Mouse (Mus musculus): ENCODE measurements around the gene Myo10. TPM values are rescaled to one million over a fixed set of nuclear protein-coding genes. Genes with fewer than 3 reads are reported as not detected.

Gene Myo10
- total RNA-seq, 1 experiment from 2014 or later: 0.38 TPM

GRCm38 (mm10) chr15:25843086-25843991 lies 221.0 kb downstream of the Myo10 start, which contains the start of gene Retreg1:
Retreg1 (plus strand) TSS chr15:25843180.
- peak; percentile 90 for ATAC-seq (replicated peaks; ENCODE audit: insufficient number of reproducible peaks, low FRiP score, low TSS enrichment, poor library complexity, severe bottlenecking)

GRCm38 (mm10) chr15:25844013-25844570 lies 221.8 kb downstream of the Myo10 start:
- ATAC-seq (replicated peaks; ENCODE audit: insufficient number of reproducible peaks, low FRiP score, low TSS enrichment, poor library complexity, severe bottlenecking): no peak

- no peak for ATAC-seq (replicated peaks; ENCODE audit: insufficient number of reproducible peaks, low FRiP score, low TSS enrichment, poor library complexity, severe bottlenecking)
Observed at GRCm38 (mm10) chr15:25844771-25845170, 222.4 kb downstream of the Myo10 start.

GRCm38 (mm10) chr15:25847576-25848168 lies 225.3 kb downstream of the Myo10 start:
- no peak for ATAC-seq (replicated peaks; ENCODE audit: insufficient number of reproducible peaks, low FRiP score, low TSS enrichment, poor library complexity, severe bottlenecking)

GRCm38 (mm10) chr15:25850552-25850951 lies 228.2 kb downstream of the Myo10 start:
- no peak for ATAC-seq (replicated peaks; ENCODE audit: insufficient number of reproducible peaks, low FRiP score, low TSS enrichment, poor library complexity, severe bottlenecking)

- ATAC-seq (replicated peaks; ENCODE audit: insufficient number of reproducible peaks, low FRiP score, low TSS enrichment, poor library complexity, severe bottlenecking): no peak
Observed at GRCm38 (mm10) chr15:25854270-25854904, 232.1 kb downstream of the Myo10 start.

- ATAC-seq (replicated peaks; ENCODE audit: insufficient number of reproducible peaks, low FRiP score, low TSS enrichment, poor library complexity, severe bottlenecking): peak; percentile 68
Observed at GRCm38 (mm10) chr15:25858611-25859058, 236.3 kb downstream of the Myo10 start.

GRCm38 (mm10) chr15:25859469-25859868 lies 237.1 kb downstream of the Myo10 start:
- peak; percentile 64 for ATAC-seq (replicated peaks; ENCODE audit: insufficient number of reproducible peaks, low FRiP score, low TSS enrichment, poor library complexity, severe bottlenecking)

GRCm38 (mm10) chr15:25861900-25862299 lies 239.6 kb downstream of the Myo10 start:
- peak; percentile 19; the same call in 1 of the 2 replicates for ATAC-seq (replicated peaks; ENCODE audit: insufficient number of reproducible peaks, low FRiP score, low TSS enrichment, poor library complexity, severe bottlenecking)

Other genes with a start within 250 kb of the Myo10 start
- 1.6 to 17.8 TPM (median 16.7 TPM) in 3 replicates for gene Basp1, start 208.8 kb upstream of the Myo10 start, total RNA-seq (2017)
- gene Retreg1, start 220.7 kb downstream of the Myo10 start, total RNA-seq (2017): 90.8 to 132 TPM (median 114 TPM) in 3 replicates

Data from monocyte, adult 5-6 weeks (primary cell).